Mouse (Mus musculus) erythroblast, adult 5-6 weeks (primary cell): ENCODE results near the gene Zcwpw1. TPM values are rescaled to one million over a fixed set of nuclear protein-coding genes. Genes with fewer than 3 reads are reported as not detected.
"Not testable (repeated sequence)": the region's sequence is repeated elsewhere in the genome, so short reads cannot be mapped to it uniquely, and the experiment has no call there.

Experiments
- ATAC-seq: replicated peaks from 2 replicates; pipeline ENCODE4 v1.8.0; 2016; ENCODE audit warnings: moderate number of reproducible peaks, mild to moderate bottlenecking, moderate TSS enrichment, inconsistent platforms; ENCODE audit not compliant: poor library complexity, low FRiP score, severe bottlenecking
- total RNA-seq, 2 experiments: library from RNA; stranded (forward) in 1 of 2; stranded (reverse) in 1 of 2; fragments of 150-400 nt in 1 of 2; fragments of 200-764, 138-1000 nt in 1 of 2; gene quantifications; 2 replicates each; pipeline versions ENCODE4 v1.2.3 to v1.2.4; 2015 to 2017; ENCODE audit warnings: low replicate concordance in 2 of 2

The Zcwpw1 gene
- total RNA-seq (2015; ENCODE audit: low replicate concordance) (1.7 and 9.2 TPM in 2 replicates), total RNA-seq (2017; ENCODE audit: low replicate concordance) (5.5 and 6.1 TPM in 2 replicates)

- peak; percentile 63 for ATAC-seq
These were observed at the start of gene Zcwpw1, which contains the start of gene Mepce for GRCm38 (mm10) chr5:137787151-137787928. Gene Zcwpw1, plus strand, starts transcription at chr5:137787798. Gene Mepce, minus strand, starts transcription at chr5:137787655.

- ATAC-seq: no peak
These were observed 49.1 kb upstream of the Zcwpw1 start for GRCm38 (mm10) chr5:137738516-137738915.

GRCm38 (mm10) chr5:137739471-137739870 lies 48.1 kb upstream of the Zcwpw1 start:
- ATAC-seq: no peak

GRCm38 (mm10) chr5:137740506-137740905 lies 47.1 kb upstream of the Zcwpw1 start:
- no peak for ATAC-seq

GRCm38 (mm10) chr5:137741023-137741931 lies 46.3 kb upstream of the Zcwpw1 start, which contains the start of gene Nyap1:
Gene Nyap1, minus strand, starts transcription at chr5:137741607.
- peak; percentile 64 for ATAC-seq

GRCm38 (mm10) chr5:137742048-137742447 lies 45.5 kb upstream of the Zcwpw1 start:
- ATAC-seq: no peak

GRCm38 (mm10) chr5:137742836-137743235 lies 44.8 kb upstream of the Zcwpw1 start:
- no peak for ATAC-seq

- no peak for ATAC-seq
These were observed 43.4 kb upstream of the Zcwpw1 start for GRCm38 (mm10) chr5:137744197-137744596.

GRCm38 (mm10) chr5:137745214-137746171 lies 42.1 kb upstream of the Zcwpw1 start, which contains the start of gene Tsc22d4:
Gene Tsc22d4, plus strand, starts transcription at chr5:137745730.
- ATAC-seq: peak; percentile 71

GRCm38 (mm10) chr5:137746282-137746850 lies 41.2 kb upstream of the Zcwpw1 start:
- peak; percentile 50 for ATAC-seq

GRCm38 (mm10) chr5:137746851-137747325 lies 40.7 kb upstream of the Zcwpw1 start:
- no peak for ATAC-seq

- ATAC-seq: peak; percentile 51
These were observed 40.2 kb upstream of the Zcwpw1 start for GRCm38 (mm10) chr5:137747326-137747961.

- ATAC-seq: no peak
These were observed 39.3 kb upstream of the Zcwpw1 start for GRCm38 (mm10) chr5:137748130-137748770.

GRCm38 (mm10) chr5:137749196-137749836 lies 38.3 kb upstream of the Zcwpw1 start:
- no peak for ATAC-seq

GRCm38 (mm10) chr5:137750212-137750611 lies 37.4 kb upstream of the Zcwpw1 start:
- not testable (repeated sequence) for ATAC-seq

- no peak for ATAC-seq
These were observed 36.2 kb upstream of the Zcwpw1 start for GRCm38 (mm10) chr5:137751221-137751887.

GRCm38 (mm10) chr5:137751988-137752387 lies 35.6 kb upstream of the Zcwpw1 start:
- ATAC-seq: no peak
